Mouse (Mus musculus) limb, embryonic 14.5 days (tissue): ENCODE measurements around the gene Hip1r. TPM values are rescaled to one million over a fixed set of nuclear protein-coding genes. Genes with fewer than 3 reads are reported as not detected.

Source experiments
- ATAC-seq: fragments of 200-750 bp; cut with Nextera tagmentation; 2 replicates; pipeline ENCODE4 v1.8.0; 2017; ENCODE audit warnings: low read depth, moderate number of reproducible peaks, moderate TSS enrichment; ENCODE audit not compliant: low FRiP score
- DNase-seq: peaks from one replicate; pipeline ENCODE4 v3.0.0-alpha.2; 2015; ENCODE audit warnings: low spot score
- H3K27ac ChIP-seq: fragments of 300-500 bp; sonication (generic); replicated peaks from 2 replicates; pipeline ENCODE4 v1.5.1; 2014; ENCODE audit warnings: low read depth, mild to moderate bottlenecking, low read length, moderate library complexity, mixed read lengths
- H3K27me3 ChIP-seq: fragments of 300-500 bp; sonication (generic); 2 replicates; pipeline ENCODE4 v1.6.1; 2014; ENCODE audit warnings: low read length, mixed read lengths; ENCODE audit not compliant: control insufficient read depth, insufficient read depth
- H3K36me3 ChIP-seq: fragments of 300-500 bp; sonication (generic); 2 replicates; pipeline ENCODE4 v1.6.1; 2014; ENCODE audit warnings: mild to moderate bottlenecking, low read length, moderate library complexity, mixed read lengths; ENCODE audit not compliant: control insufficient read depth, insufficient read depth
- H3K4me1 ChIP-seq: fragments of 300-500 bp; sonication (generic); 2 replicates; pipeline ENCODE4 v1.6.1; 2014; ENCODE audit warnings: antibody characterized with exemption, low read length, mixed read lengths; ENCODE audit not compliant: control insufficient read depth, insufficient read depth
- H3K4me2 ChIP-seq: fragments of 300-500 bp; sonication (generic); replicated peaks from 2 replicates; pipeline ENCODE4 v1.6.1; 2014; ENCODE audit warnings: low read depth, mild to moderate bottlenecking, low read length, moderate library complexity; ENCODE audit not compliant: severe bottlenecking
- H3K4me3 ChIP-seq: fragments of 300-500 bp; sonication (generic); replicated peaks from 2 replicates; pipeline ENCODE4 v1.5.1; 2014; ENCODE audit warnings: low read length
- H3K9ac ChIP-seq: fragments of 300-500 bp; sonication (generic); 2 replicates; pipeline ENCODE4 v1.6.1; 2014; ENCODE audit warnings: mild to moderate bottlenecking, low read depth, low read length, moderate library complexity; ENCODE audit not compliant: severe bottlenecking
- H3K9me3 ChIP-seq: fragments of 300-500 bp; sonication (generic); 2 replicates; pipeline ENCODE4 v1.6.1; 2016; ENCODE audit warnings: low read length; ENCODE audit not compliant: control insufficient read depth
- POLR2A ChIP-seq: fragments of 200-500 bp; IDR thresholded peaks from 2 replicates; pipeline ENCODE4 v1.8.0; 2012; ENCODE audit warnings: inconsistent platforms, mild to moderate bottlenecking, moderate library complexity, borderline replicate concordance; ENCODE audit not compliant: insufficient read depth, insufficient read length; ENCODE audit errors: extremely low read depth
- WGBS: fragments of 180-500 bp; shearing (Covaris S2); extraction: QIAGEN DNeasy Blood & Tissue Kit; methylation state at CpG from one replicate; pipeline ENCODE4 v1.1.7; 2014; 5-methylcytosine and 5-hydroxymethylcytosine counted together
- polyA plus RNA-seq, 2 experiments: library from polyadenylated mRNA; depleted of rRNA in 1 of 2; stranded (reverse) in 1 of 2; unstranded in 1 of 2; fragments of >200 nt; fragmentation: Nextera tagmentation in 1 of 2; extraction: Ambion mirVana in 1 of 2; gene quantifications; 2 replicates each; pipeline versions ENCODE4 v1.2.1 to v1.2.3; 2012 to 2014

Hip1r gene
- polyA plus RNA-seq, 2 experiments, result 9.9 to 10.6 TPM

GRCm38 (mm10) chr5:123995388-123995787 lies 22.0 kb downstream of the Hip1r start:
- Histone ChIP-seq H3K27me3 (no peaks in the 10 kb centered on the region), H3K9me3 (no peaks in the 10 kb centered on the region), H3K4me1 (no peaks in the 10 kb centered on the region), H3K36me3 (peaks cover 6% of the 10 kb centered on the region), H3K4me2 (no peak overlapping the region), H3K4me3 (no peak overlapping the region), H3K27ac (no peak overlapping the region), H3K9ac (no peak overlapping the region)
- WGBS, result 67% methylated on average over 6 of the region's 6 CpGs
- DNase-seq (no peak), ATAC-seq (no peak)
- TF ChIP-seq POLR2A, result no peak

- H3K9ac ChIP-seq, result no peak overlapping the region
- H3K4me3 ChIP-seq, result no peak overlapping the region
- DNase-seq (no peak), ATAC-seq (no peak)
- WGBS, result 80% methylated on average over 10 of the region's 10 CpGs
- TF ChIP-seq POLR2A, result no peak
- H3K4me1 ChIP-seq, result no peaks in the 10 kb centered on the region
- H3K4me2 ChIP-seq, result no peak overlapping the region
- no peaks in the 10 kb centered on the region for H3K9me3 ChIP-seq
- H3K36me3 ChIP-seq, result peaks cover 6% of the 10 kb centered on the region
- H3K27ac ChIP-seq, result no peak overlapping the region
- no peaks in the 10 kb centered on the region for H3K27me3 ChIP-seq
Observed at GRCm38 (mm10) chr5:123996194-123996593, 22.8 kb downstream of the Hip1r start.

- Histone ChIP-seq H3K9me3 (no peaks in the 10 kb centered on the region), H3K27me3 (no peaks in the 10 kb centered on the region), H3K9ac (no peak overlapping the region), H3K36me3 (peaks cover 6% of the 10 kb centered on the region), H3K4me1 (no peaks in the 10 kb centered on the region), H3K4me3 (no peak overlapping the region), H3K4me2 (no peak overlapping the region), H3K27ac (no peak overlapping the region)
- DNase-seq (no peak), ATAC-seq (no peak)
- TF ChIP-seq POLR2A, result no peak
- WGBS, result 88% methylated on average over 14 of the region's 14 CpGs
Observed at GRCm38 (mm10) chr5:123996695-123997094, 23.3 kb downstream of the Hip1r start.

- DNase-seq (no peak), ATAC-seq (no peak)
- peaks cover 6% of the 10 kb centered on the region for H3K36me3 ChIP-seq
- H3K4me2 ChIP-seq, result no peak overlapping the region
- H3K27me3 ChIP-seq, result no peaks in the 10 kb centered on the region
- 87% methylated on average over 24 of the region's 24 CpGs for WGBS
- H3K4me3 ChIP-seq, result no peak overlapping the region
- no peaks in the 10 kb centered on the region for H3K4me1 ChIP-seq
- no peaks in the 10 kb centered on the region for H3K9me3 ChIP-seq
- no peak overlapping the region for H3K27ac ChIP-seq
- TF ChIP-seq POLR2A, result no peak
- no peak overlapping the region for H3K9ac ChIP-seq
Observed at GRCm38 (mm10) chr5:123997211-123997751, 23.9 kb downstream of the Hip1r start.

- DNase-seq (no peak), ATAC-seq (no peak)
- Histone ChIP-seq H3K27ac (no peak overlapping the region), H3K36me3 (peaks cover 6% of the 10 kb centered on the region), H3K4me2 (no peak overlapping the region), H3K4me3 (no peak overlapping the region), H3K27me3 (no peaks in the 10 kb centered on the region), H3K9ac (no peak overlapping the region), H3K9me3 (no peaks in the 10 kb centered on the region), H3K4me1 (no peaks in the 10 kb centered on the region)
- 83% methylated on average over 15 of the region's 16 CpGs for WGBS
- TF ChIP-seq POLR2A, result no peak
Observed at GRCm38 (mm10) chr5:123997811-123998210, 24.4 kb downstream of the Hip1r start.

- no peak overlapping the region for H3K9ac ChIP-seq
- no peak for TF ChIP-seq POLR2A
- no peak overlapping the region for H3K4me3 ChIP-seq
- H3K4me1 ChIP-seq, result no peaks in the 10 kb centered on the region
- ATAC-seq (no peak), DNase-seq (no peak)
- H3K36me3 ChIP-seq, result peaks cover 6% of the 10 kb centered on the region
- no peaks in the 10 kb centered on the region for H3K9me3 ChIP-seq
- H3K27me3 ChIP-seq, result no peaks in the 10 kb centered on the region
- H3K27ac ChIP-seq, result no peak overlapping the region
- 82% methylated on average over 10 of the region's 10 CpGs for WGBS
- H3K4me2 ChIP-seq, result no peak overlapping the region
Observed at GRCm38 (mm10) chr5:123998370-123998769, 24.9 kb downstream of the Hip1r start.
